Mouse (Mus musculus) lung, postnatal 0 days (tissue): ENCODE measurements around the gene Oxa1l.

Experiments used
- CTCF ChIP-seq: IDR thresholded peaks from 2 replicates; pipeline ENCODE4 v1.5.1; 2016; ENCODE audit warnings: antibody characterized with exemption, mild to moderate bottlenecking
- EP300 ChIP-seq: IDR thresholded peaks from 2 replicates; pipeline ENCODE4 v1.6.1; 2016; ENCODE audit warnings: antibody characterized with exemption, mild to moderate bottlenecking, control low read depth

DNA sequence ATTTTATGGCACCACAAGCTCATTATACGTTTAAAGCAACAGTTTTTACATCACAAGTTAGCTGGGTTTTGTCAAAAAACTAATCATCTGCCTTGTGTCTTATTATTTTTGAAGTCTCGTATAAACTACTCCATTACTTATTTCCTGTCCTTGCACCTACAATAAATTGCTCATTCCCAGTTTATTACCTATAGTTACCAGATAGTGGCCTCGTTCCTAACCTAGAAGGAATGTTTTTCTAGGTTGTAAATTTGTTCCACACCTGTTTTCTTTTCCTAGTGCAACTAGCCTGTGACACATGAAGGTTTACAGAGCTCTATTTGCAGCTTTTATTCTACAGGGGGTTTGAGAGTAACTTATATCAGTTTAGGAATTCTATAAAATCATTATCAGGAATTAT, 41.1 kb downstream of the Oxa1l start:
- no peak for TF ChIP-seq CTCF
- TF ChIP-seq EP300: no peak
